Mouse (Mus musculus): Measurements from ENCODE around the gene Cdc5l.

GRCm38 (mm10) chr17:45370535-45370934 is 63.0 kb downstream of the Cdc5l start:
- TF ChIP-seq CTCF (IDR thresholded peaks at IDR 0.05; ENCODE audit: low read depth) (no peak), EP300 (IDR thresholded peaks at IDR 0.05; ENCODE audit: low read depth) (no peak)
